Mouse (Mus musculus): Measurements from ENCODE around the gene Gm11127.
"Not testable (repeated sequence)": the region's sequence is repeated elsewhere in the genome, so short reads cannot be mapped to it uniquely, and the experiment has no call there.

The Gm11127 gene

DNA sequence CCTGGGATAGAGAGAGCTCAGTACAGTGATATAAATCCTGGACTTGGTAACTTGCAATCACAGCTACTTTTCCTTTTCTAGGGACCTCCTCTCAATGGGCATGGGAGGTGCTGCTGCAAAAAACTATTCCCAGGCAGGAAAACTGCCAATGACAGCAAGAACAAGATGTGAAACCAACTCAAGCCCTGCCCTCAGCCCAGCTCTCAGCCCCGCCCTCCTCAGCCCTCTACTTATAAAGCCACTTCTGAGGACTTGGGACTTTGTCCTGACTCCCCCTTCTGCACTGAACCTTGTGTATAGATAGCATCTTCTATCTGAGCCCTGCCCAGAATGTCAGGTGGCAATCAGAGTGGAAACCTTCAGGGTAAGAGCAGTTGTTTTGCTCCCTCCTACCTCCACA is at the start of gene Gm11127:
TSS of gene Gm11127 (minus strand) at position 10 of the 400 bp plus-strand sequence.
- not testable (repeated sequence) for DNase-seq (ENCODE audit: inconsistent ontology term)

GRCm38 (mm10) chr17:36102091-36102490 is 43.9 kb upstream of the Gm11127 start:
- DNase-seq (ENCODE audit: inconsistent ontology term): not testable (repeated sequence)

- not testable (repeated sequence) for DNase-seq (ENCODE audit: inconsistent ontology term)
These were observed 41.4 kb upstream of the Gm11127 start for GRCm38 (mm10) chr17:36099603-36100002.

DNA sequence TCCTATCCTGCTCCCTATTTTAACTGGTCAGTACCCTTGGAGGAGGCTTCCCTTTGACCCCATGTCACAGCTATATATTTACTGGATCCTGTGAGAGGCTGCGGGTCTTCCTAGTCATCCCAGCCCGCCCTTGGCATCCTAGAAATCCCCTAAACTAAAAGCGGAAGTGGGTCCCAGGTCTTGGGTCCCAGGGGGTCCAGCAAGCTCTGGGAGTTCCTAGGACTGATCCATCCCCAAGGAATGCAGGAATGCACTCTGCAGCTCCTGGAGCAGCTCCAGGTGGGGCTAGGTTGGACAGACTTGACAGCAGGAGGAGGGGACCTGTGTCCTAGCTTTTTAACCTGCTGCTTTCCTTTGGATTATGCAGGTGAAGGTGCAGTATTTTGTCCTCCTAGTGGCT is 35.8 kb upstream of the Gm11127 start:
- no peak for DNase-seq (ENCODE audit: inconsistent ontology term)

DNA sequence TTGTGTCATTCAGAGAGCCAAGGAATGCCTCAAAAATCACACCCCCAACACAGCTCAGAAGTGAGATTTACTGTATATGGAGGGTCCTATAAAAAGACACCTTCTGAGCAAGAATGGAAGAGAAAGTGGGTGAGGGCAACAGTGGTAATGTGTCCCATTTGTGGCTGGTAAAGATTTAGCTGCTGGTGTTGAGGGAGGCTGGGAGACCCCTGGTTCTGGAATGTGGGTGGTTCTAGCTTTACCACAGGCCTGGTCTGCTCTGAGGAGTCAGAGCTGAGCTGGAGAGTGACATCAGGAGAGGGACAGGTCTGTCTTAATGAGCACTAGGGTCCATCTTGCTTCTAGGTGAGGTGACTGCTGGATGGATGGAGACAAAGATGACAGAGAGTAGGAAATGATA is 34.3 kb upstream of the Gm11127 start:
- DNase-seq (ENCODE audit: inconsistent ontology term): not testable (repeated sequence)

DNA sequence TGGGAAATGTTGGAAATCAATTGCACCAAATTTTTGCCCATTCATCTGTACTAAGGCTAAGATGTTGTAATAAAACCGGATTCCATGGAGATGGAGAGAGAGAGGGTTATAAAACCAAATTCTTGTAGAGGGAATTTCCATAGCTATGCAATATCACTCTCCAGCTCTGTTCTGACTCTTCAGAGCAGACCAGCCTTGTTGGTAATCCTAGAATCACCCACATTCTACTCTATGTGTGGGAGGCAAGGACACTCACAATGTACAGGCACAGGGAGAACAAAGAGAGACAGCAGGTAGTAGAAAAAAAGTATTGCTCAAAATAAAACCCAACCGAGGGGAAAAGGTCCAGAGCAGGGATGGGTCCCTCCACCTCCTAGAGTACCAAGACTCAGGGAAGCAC is 33.8 kb upstream of the Gm11127 start:
- DNase-seq (ENCODE audit: inconsistent ontology term): not testable (repeated sequence)

- not testable (repeated sequence) for DNase-seq (ENCODE audit: inconsistent ontology term)
These were observed 27.8 kb upstream of the Gm11127 start for GRCm38 (mm10) chr17:36085976-36086375.

GRCm38 (mm10) chr17:36083870-36084451 is 25.8 kb upstream of the Gm11127 start:
- DNase-seq (ENCODE audit: inconsistent ontology term): no peak

- DNase-seq (ENCODE audit: inconsistent ontology term): peak; percentile 80
These were observed 25.2 kb upstream of the Gm11127 start for GRCm38 (mm10) chr17:36083266-36083869.

GRCm38 (mm10) chr17:36082519-36083232 is 24.5 kb upstream of the Gm11127 start:
- not testable (repeated sequence) for DNase-seq (ENCODE audit: inconsistent ontology term)

- not testable (repeated sequence) for DNase-seq (ENCODE audit: inconsistent ontology term)
These were observed 23.7 kb upstream of the Gm11127 start for GRCm38 (mm10) chr17:36081901-36082300.

DNA sequence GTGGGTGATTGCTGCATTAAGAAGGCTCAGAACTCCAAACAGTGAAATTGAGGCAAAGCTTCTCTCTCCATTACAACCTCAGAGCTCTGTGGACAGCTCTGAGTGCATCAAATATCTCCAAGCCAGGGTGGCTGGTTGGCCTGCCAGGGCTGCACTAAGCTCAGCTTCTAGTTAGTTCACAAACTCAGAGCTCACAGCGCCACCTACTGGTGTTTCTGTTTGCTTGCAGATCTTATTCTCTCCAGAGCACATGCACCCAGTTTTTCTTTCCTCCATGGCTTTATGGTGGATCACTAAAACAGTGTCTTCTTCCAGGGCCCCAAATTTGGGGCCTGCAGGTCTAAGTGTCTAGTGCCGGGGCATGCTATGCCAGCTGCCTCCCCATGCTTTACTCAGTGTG is 2.7 kb upstream of the Gm11127 start:
- DNase-seq (ENCODE audit: inconsistent ontology term): peak; percentile 27

GRCm38 (mm10) chr17:36057927-36058326 is 244 bp downstream of the Gm11127 start:
- not testable (repeated sequence) for DNase-seq (ENCODE audit: inconsistent ontology term)

- DNase-seq (ENCODE audit: inconsistent ontology term): no peak
These were observed 14.9 kb downstream of the Gm11127 start for GRCm38 (mm10) chr17:36043286-36043685.

GRCm38 (mm10) chr17:36042610-36043169 is 15.5 kb downstream of the Gm11127 start, which contains the start of the genes H2-T22 and Gm6034:
Gene H2-T22, minus strand, starts transcription at chr17:36042747.
Gene Gm6034, plus strand, starts transcription at chr17:36042961.
- peak; percentile 98 for DNase-seq (ENCODE audit: inconsistent ontology term)

DNA sequence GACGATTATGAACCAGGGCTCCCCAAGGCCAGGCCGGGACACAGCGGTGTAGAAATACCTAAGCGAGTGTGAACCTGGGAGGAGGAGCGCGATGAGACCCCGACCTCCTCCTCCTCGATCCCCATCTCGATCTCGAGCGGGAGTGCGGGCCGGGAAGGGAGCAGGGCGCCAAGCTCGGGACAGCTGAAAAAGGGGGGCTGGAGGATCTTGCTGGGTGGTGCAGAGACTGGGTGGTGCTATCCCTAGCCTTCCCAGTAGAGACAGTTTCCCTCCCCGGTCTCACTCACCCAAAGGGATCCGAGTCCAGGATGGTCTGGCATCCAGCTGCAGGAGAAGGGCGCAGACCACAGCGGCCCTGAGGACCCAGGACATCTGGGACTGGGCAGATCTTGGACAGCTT is 16.1 kb downstream of the Gm11127 start:
- not testable (repeated sequence) for DNase-seq (ENCODE audit: inconsistent ontology term)

- not testable (repeated sequence) for DNase-seq (ENCODE audit: inconsistent ontology term)
These were observed 17.6 kb downstream of the Gm11127 start for GRCm38 (mm10) chr17:36040604-36041003.

GRCm38 (mm10) chr17:36036126-36036525 is 22.0 kb downstream of the Gm11127 start:
- not testable (repeated sequence) for DNase-seq (ENCODE audit: inconsistent ontology term)

- DNase-seq (ENCODE audit: inconsistent ontology term): not testable (repeated sequence)
These were observed 23.0 kb downstream of the Gm11127 start for GRCm38 (mm10) chr17:36035010-36035638.

- not testable (repeated sequence) for DNase-seq (ENCODE audit: inconsistent ontology term)
These were observed 23.6 kb downstream of the Gm11127 start for GRCm38 (mm10) chr17:36034524-36034923.

DNA sequence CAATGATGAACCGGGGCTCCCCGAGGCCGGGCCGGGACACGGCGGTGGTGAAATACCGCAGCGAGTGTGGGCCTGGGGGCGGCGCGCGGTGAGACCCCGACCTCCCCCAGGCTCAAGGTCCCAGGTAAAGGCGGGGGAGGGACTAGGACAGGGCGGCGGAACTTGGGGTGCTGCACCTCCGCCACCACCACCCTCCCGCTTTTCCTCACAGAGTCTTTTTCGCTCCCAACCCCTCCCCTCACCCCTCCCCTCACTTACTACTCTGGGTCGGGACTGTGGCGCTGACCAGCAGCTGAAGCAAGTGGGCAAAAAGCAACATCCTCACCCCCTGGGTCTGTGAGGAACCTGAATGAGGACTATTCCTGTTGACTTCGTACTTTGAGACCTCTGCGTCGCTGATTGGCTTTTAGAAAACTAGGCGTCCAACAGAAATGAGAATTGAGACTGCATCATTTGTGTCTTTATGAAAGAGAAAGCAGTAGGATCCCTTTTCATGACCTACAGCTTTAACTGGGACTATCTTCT is 25.8 kb downstream of the Gm11127 start, which contains the start of gene H2-T23:
TSS of gene H2-T23 (minus strand) at position 505 of the 525 bp plus-strand sequence.
- peak; percentile 65 for DNase-seq (ENCODE audit: inconsistent ontology term)
